7 mouse cellular contexts compared by ENCODE assay signal in genomic region chr12:59011844-59012709, GRCm38 (mm10). TPM values are rescaled to one million over a fixed set of nuclear protein-coding genes. Genes with fewer than 3 reads are reported as not detected.
DNase-seq lines count a peak whose midpoint lies in the region; ATAC-seq lines count a peak whose summit lies in the region.

Sec23a (minus strand) TSS chr12:59012017.

- H3K27me3 ChIP-seq in embryonic facial prominence, embryonic 11.5 days (ENCODE audit: control insufficient read depth, insufficient read depth, low read length) = no peaks in the 10 kb centered on the region
- H3K27me3 ChIP-seq in limb, embryonic 11.5 days (ENCODE audit: control insufficient read depth, insufficient read depth, low read length) = no peaks in the 10 kb centered on the region
- no peaks in the 10 kb centered on the region for H3K27me3 ChIP-seq in midbrain, embryonic 14.5 days (ENCODE audit: control insufficient read depth, insufficient read depth, low read length)

- peak within 1 kb of the TSS; percentile 68; the same call in 1 of the 2 replicates for H3K27ac ChIP-seq in embryonic facial prominence, embryonic 11.5 days (replicated peaks; ENCODE audit: low read depth, low read length)
- peak within 1 kb of the TSS; percentile 51 for H3K27ac ChIP-seq in limb, embryonic 11.5 days (replicated peaks; ENCODE audit: low read depth, low read length)
- peak within 1 kb of the TSS; percentile 89 for H3K27ac ChIP-seq in midbrain, embryonic 14.5 days (replicated peaks; ENCODE audit: low read depth, low read length)

- peak; percentile 98 for ATAC-seq in embryonic facial prominence, embryonic 11.5 days (replicated peaks; ENCODE audit: insufficient number of reproducible peaks, low FRiP score, low TSS enrichment, low read depth)
- peak; percentile 96 for ATAC-seq in limb, embryonic 11.5 days (ENCODE audit: insufficient number of reproducible peaks, low FRiP score, low TSS enrichment, low read depth)
- ATAC-seq in midbrain, embryonic 14.5 days (ENCODE audit: low FRiP score, low TSS enrichment) = peak; percentile 98

- H3K4me3 ChIP-seq in embryonic facial prominence, embryonic 11.5 days (ENCODE audit: low read depth, low read length) = peak within 1 kb of the TSS; percentile 77
- H3K4me3 ChIP-seq in limb, embryonic 11.5 days (ENCODE audit: low read depth, low read length) = peak within 1 kb of the TSS; percentile 83
- peak within 1 kb of the TSS; percentile 61 for H3K4me3 ChIP-seq in midbrain, embryonic 14.5 days (replicated peaks; ENCODE audit: low read depth, low read length)

- H3K9me3 ChIP-seq in embryonic facial prominence, embryonic 11.5 days (replicated peaks; ENCODE audit: control insufficient read depth, low read length) = no peaks in the 10 kb centered on the region
- H3K9me3 ChIP-seq in limb, embryonic 11.5 days (ENCODE audit: control insufficient read depth, low read length) = no peaks in the 10 kb centered on the region
- H3K9me3 ChIP-seq in midbrain, embryonic 14.5 days (ENCODE audit: control insufficient read depth, low read length) = no peaks in the 10 kb centered on the region

- H3K9ac ChIP-seq in embryonic facial prominence, embryonic 11.5 days (replicated peaks; ENCODE audit: low read length) = peak within 1 kb of the TSS; percentile 80
- H3K9ac ChIP-seq in limb, embryonic 11.5 days (ENCODE audit: low read length) = peak within 1 kb of the TSS; percentile 86
- H3K9ac ChIP-seq in midbrain, embryonic 14.5 days (replicated peaks; ENCODE audit: low read length) = peak within 1 kb of the TSS; percentile 74

- DNase-seq in adrenal gland, postnatal 14 days = peak; percentile 99
- peak; percentile 99 for DNase-seq in embryonic facial prominence, embryonic 11.5 days (ENCODE audit: low spot score)
- peak; percentile 100 for DNase-seq in heart, adult 11 months
- DNase-seq in kidney, adult 18-20 months = peak; percentile 99
- DNase-seq in limb, embryonic 11.5 days (ENCODE audit: low spot score) = peak; percentile 99
- DNase-seq in midbrain, embryonic 14.5 days = peak; percentile 98
- DNase-seq in spleen, adult 18-20 months = peak; percentile 98

- no peaks in the 10 kb centered on the region for H3K36me3 ChIP-seq in embryonic facial prominence, embryonic 11.5 days (replicated peaks; ENCODE audit: control insufficient read depth, insufficient read depth, low read depth, low read length)
- no peaks in the 10 kb centered on the region for H3K36me3 ChIP-seq in limb, embryonic 11.5 days (ENCODE audit: control insufficient read depth, insufficient read depth, low read length)
- H3K36me3 ChIP-seq in midbrain, embryonic 14.5 days (ENCODE audit: control insufficient read depth, insufficient read depth, low read length) = peaks cover 1% of the 10 kb centered on the region

- H3K4me1 ChIP-seq in embryonic facial prominence, embryonic 11.5 days (ENCODE audit: control insufficient read depth, insufficient read depth, low read length) = no peaks in the 10 kb centered on the region
- H3K4me1 ChIP-seq in limb, embryonic 11.5 days (ENCODE audit: control insufficient read depth, insufficient read depth, low read length) = peaks cover 2% of the 10 kb centered on the region; the same call in 1 of the 2 replicates
- H3K4me1 ChIP-seq in midbrain, embryonic 14.5 days (ENCODE audit: control insufficient read depth, insufficient read depth, low read length) = peaks cover 15% of the 10 kb centered on the region

- WGBS in embryonic facial prominence, embryonic 11.5 days = under 1% methylated on average over 48 of the region's 48 CpGs
- under 1% methylated on average over 48 of the region's 48 CpGs for WGBS in limb, embryonic 11.5 days
- WGBS in midbrain, embryonic 14.5 days = under 1% methylated on average over 48 of the region's 48 CpGs

- H3K4me2 ChIP-seq in embryonic facial prominence, embryonic 11.5 days (ENCODE audit: low read depth, low read length) = peak within 1 kb of the TSS; percentile 74
- peak within 1 kb of the TSS; percentile 78 for H3K4me2 ChIP-seq in limb, embryonic 11.5 days (ENCODE audit: low read depth, severe bottlenecking)
- H3K4me2 ChIP-seq in midbrain, embryonic 14.5 days (ENCODE audit: low read length) = peak within 1 kb of the TSS; percentile 63

RNA-seq across cellular contexts. Expression of gene Sec23a, which starts in this region (rescaled TPM):
- total RNA-seq in adrenal gland, postnatal 14 days (2021) = 45.1 and 46.4 TPM in 2 replicates
- polyA plus RNA-seq in embryonic facial prominence, embryonic 11.5 days (2014; fragmentation: Nextera tagmentation; extraction: Ambion mirVana) = 89.9 and 94.7 TPM in 2 replicates
- polyA plus RNA-seq in limb, embryonic 11.5 days (2014; fragmentation: Nextera tagmentation; extraction: Ambion mirVana) = 86.9 and 87.1 TPM in 2 replicates
- polyA plus RNA-seq in midbrain, embryonic 14.5 days (2014; fragmentation: Nextera tagmentation; extraction: Ambion mirVana) = 102 and 133 TPM in 2 replicates

Comparison
In these comparisons a context has a peak if more than half of its experiments do, and no peak if none do; other contexts are left out.
1. Peak in every context shown above with its lines: DNase-seq, ATAC-seq, H3K4me3 ChIP-seq and H3K27ac ChIP-seq.